Mouse (Mus musculus) stomach, postnatal 0 days (tissue): ENCODE data around the gene Ecm2.

Experiments
- CTCF ChIP-seq: IDR thresholded peaks from 2 replicates; pipeline ENCODE4 v1.5.1; 2016; ENCODE audit warnings: antibody characterized with exemption, low read depth, mild to moderate bottlenecking, moderate library complexity
- EP300 ChIP-seq: optimal IDR thresholded peaks from 2 replicates; pipeline ENCODE3; 2016; ENCODE audit warnings: antibody characterized with exemption

- TF ChIP-seq CTCF, result no peak
- TF ChIP-seq EP300, result no peak
These were observed 1.2 kb downstream of the Ecm2 start for GRCm38 (mm10) chr13:49505776-49506175.
